Mouse (Mus musculus): ENCODE measurements at regions not wholly inside any gene's neighbourhood (a gene's known extent, or its start where the extent isn't known, plus 50 kb on each side); places are given as distances from the start of the nearest gene placed in this dataset.
A peak's percentile ranks its signal among the peaks of the same experiment; 100 is the strongest.

- peaks cover 5% of the 10 kb centered on the region; the same call in 1 of the 2 replicates for H3K4me1 ChIP-seq (replicated peaks)
- H3K36me3 ChIP-seq: no peaks in the 10 kb centered on the region
- no peaks in the 10 kb centered on the region for H3K9me3 ChIP-seq
- no peak overlapping the region for H3K4me2 ChIP-seq (replicated peaks)
- WGBS: 18% methylated on average over 6 of the region's 6 CpGs
- peak overlapping the region; percentile 61 for H3K27ac ChIP-seq
- H3K27me3 ChIP-seq (replicated peaks): no peaks in the 10 kb centered on the region
- no peak overlapping the region for H3K9ac ChIP-seq
- no peak overlapping the region for H3K4me3 ChIP-seq (replicated peaks)
- ATAC-seq: peak; percentile 73; the same call in 1 of the 2 replicates
Observed at GRCm38 (mm10) chr13:31276005-31276644, 279.8 kb upstream of the Foxq1 start.

- H3K9me3 ChIP-seq: no peaks in the 10 kb centered on the region
- H3K4me3 ChIP-seq (replicated peaks): no peak overlapping the region
- H3K4me1 ChIP-seq (replicated peaks): no peaks in the 10 kb centered on the region
- no peaks in the 10 kb centered on the region for H3K36me3 ChIP-seq
- ATAC-seq: no peak
- H3K9ac ChIP-seq: no peak overlapping the region
- no peak overlapping the region for H3K27ac ChIP-seq
- H3K27me3 ChIP-seq (replicated peaks): no peaks in the 10 kb centered on the region
- WGBS: 88% methylated on average over 7 of the region's 7 CpGs
- H3K4me2 ChIP-seq (replicated peaks): no peak overlapping the region
Observed at GRCm38 (mm10) chr13:31290630-31291029, 265.3 kb upstream of the Foxq1 start.

- Histone ChIP-seq H3K4me2 (replicated peaks) (no peak overlapping the region), H3K9ac (no peak overlapping the region), H3K4me1 (replicated peaks) (no peaks in the 10 kb centered on the region), H3K36me3 (no peaks in the 10 kb centered on the region), H3K9me3 (no peaks in the 10 kb centered on the region), H3K27ac (no peak overlapping the region), H3K27me3 (replicated peaks) (no peaks in the 10 kb centered on the region), H3K4me3 (replicated peaks) (no peak overlapping the region)
- WGBS: 89% methylated on average over 13 of the region's 13 CpGs
- 0 out of 2 replicates have a peak, but pooled peaks have one; percentile 41 for ATAC-seq
Observed at GRCm38 (mm10) chr13:31292584-31293387, 263.1 kb upstream of the Foxq1 start.

GRCm38 (mm10) chr13:31294011-31294410 lies 261.9 kb upstream of the Foxq1 start:
- no peaks in the 10 kb centered on the region for H3K4me1 ChIP-seq (replicated peaks)
- no peaks in the 10 kb centered on the region for H3K36me3 ChIP-seq
- WGBS: 77% methylated on average over 7 of the region's 7 CpGs
- no peak overlapping the region for H3K27ac ChIP-seq
- no peak for ATAC-seq
- H3K27me3 ChIP-seq (replicated peaks): no peaks in the 10 kb centered on the region
- no peak overlapping the region for H3K4me2 ChIP-seq (replicated peaks)
- no peaks in the 10 kb centered on the region for H3K9me3 ChIP-seq
- no peak overlapping the region for H3K4me3 ChIP-seq (replicated peaks)
- H3K9ac ChIP-seq: no peak overlapping the region

GRCm38 (mm10) chr13:31303194-31303593 lies 252.7 kb upstream of the Foxq1 start:
- Histone ChIP-seq H3K9ac (no peak overlapping the region), H3K36me3 (no peaks in the 10 kb centered on the region), H3K4me2 (replicated peaks) (no peak overlapping the region), H3K9me3 (no peaks in the 10 kb centered on the region), H3K27me3 (replicated peaks) (no peaks in the 10 kb centered on the region), H3K27ac (no peak overlapping the region), H3K4me1 (replicated peaks) (no peaks in the 10 kb centered on the region), H3K4me3 (replicated peaks) (no peak overlapping the region)
- WGBS: 47% methylated on average over 5 of the region's 5 CpGs
- no peak for ATAC-seq

- no peaks in the 10 kb centered on the region for H3K36me3 ChIP-seq
- H3K9ac ChIP-seq: no peak overlapping the region
- WGBS: 84% methylated on average over 5 of the region's 5 CpGs
- no peaks in the 10 kb centered on the region for H3K27me3 ChIP-seq (replicated peaks)
- H3K27ac ChIP-seq: no peak overlapping the region
- no peak for ATAC-seq
- no peak overlapping the region for H3K4me2 ChIP-seq (replicated peaks)
- no peaks in the 10 kb centered on the region for H3K9me3 ChIP-seq
- H3K4me1 ChIP-seq (replicated peaks): no peaks in the 10 kb centered on the region; the same call in 1 of the 2 replicates
- H3K4me3 ChIP-seq (replicated peaks): no peak overlapping the region
Observed at GRCm38 (mm10) chr13:31304286-31304865, 251.6 kb upstream of the Foxq1 start.

GRCm38 (mm10) chr13:31309083-31309621 lies 246.8 kb upstream of the Foxq1 start:
- H3K9ac ChIP-seq: no peak overlapping the region
- peak; percentile 53 for ATAC-seq
- 29% methylated on average over 6 of the region's 6 CpGs for WGBS
- H3K4me2 ChIP-seq (replicated peaks): no peak overlapping the region
- H3K36me3 ChIP-seq: no peaks in the 10 kb centered on the region
- no peak overlapping the region for H3K27ac ChIP-seq
- no peaks in the 10 kb centered on the region for H3K9me3 ChIP-seq
- no peaks in the 10 kb centered on the region for H3K27me3 ChIP-seq (replicated peaks)
- no peaks in the 10 kb centered on the region; the same call in 1 of the 2 replicates for H3K4me1 ChIP-seq (replicated peaks)
- no peak overlapping the region for H3K4me3 ChIP-seq (replicated peaks)

GRCm38 (mm10) chr13:31312772-31313171 lies 243.2 kb upstream of the Foxq1 start:
- Histone ChIP-seq H3K27ac (no peak overlapping the region), H3K27me3 (replicated peaks) (no peaks in the 10 kb centered on the region), H3K9me3 (no peaks in the 10 kb centered on the region), H3K4me3 (replicated peaks) (no peak overlapping the region), H3K4me1 (replicated peaks) (no peaks in the 10 kb centered on the region; the same call in 1 of the 2 replicates), H3K4me2 (replicated peaks) (no peak overlapping the region), H3K9ac (no peak overlapping the region), H3K36me3 (no peaks in the 10 kb centered on the region)
- no peak for ATAC-seq
- WGBS: 68% methylated on average over 7 of the region's 7 CpGs

GRCm38 (mm10) chr13:31313821-31314220 lies 242.1 kb upstream of the Foxq1 start:
- Histone ChIP-seq H3K27me3 (replicated peaks) (no peaks in the 10 kb centered on the region), H3K27ac (no peak overlapping the region), H3K9me3 (no peaks in the 10 kb centered on the region), H3K4me2 (replicated peaks) (no peak overlapping the region), H3K36me3 (no peaks in the 10 kb centered on the region), H3K4me3 (replicated peaks) (no peak overlapping the region), H3K4me1 (replicated peaks) (no peaks in the 10 kb centered on the region; the same call in 1 of the 2 replicates), H3K9ac (no peak overlapping the region)
- no peak for ATAC-seq
- 72% methylated on average over 5 of the region's 5 CpGs for WGBS

- H3K36me3 ChIP-seq: no peaks in the 10 kb centered on the region
- no peak overlapping the region for H3K9ac ChIP-seq
- no peaks in the 10 kb centered on the region for H3K4me1 ChIP-seq (replicated peaks)
- H3K27me3 ChIP-seq (replicated peaks): peaks cover 2% of the 10 kb centered on the region; the same call in 1 of the 2 replicates
- WGBS: 63% methylated on average over 8 of the region's 8 CpGs
- ATAC-seq: peak; percentile 93
- no peak overlapping the region for H3K4me3 ChIP-seq (replicated peaks)
- no peak overlapping the region for H3K27ac ChIP-seq
- H3K4me2 ChIP-seq (replicated peaks): no peak overlapping the region
- H3K9me3 ChIP-seq: no peaks in the 10 kb centered on the region
Observed at GRCm38 (mm10) chr13:31317066-31317465, 238.9 kb upstream of the Foxq1 start.

- WGBS: 96% methylated on average over 2 of the region's 2 CpGs
- no peak for ATAC-seq
- peaks cover 2% of the 10 kb centered on the region; the same call in 1 of the 2 replicates for H3K27me3 ChIP-seq (replicated peaks)
Observed at GRCm38 (mm10) chr13:31318008-31318407, 237.9 kb upstream of the Foxq1 start.

GRCm38 (mm10) chr13:31321411-31321810 lies 234.5 kb upstream of the Foxq1 start:
- H3K27me3 ChIP-seq (replicated peaks): peaks cover 2% of the 10 kb centered on the region
- 47% methylated on average over 2 of the region's 2 CpGs for WGBS
- H3K9ac ChIP-seq: no peak overlapping the region
- no peak overlapping the region for H3K4me3 ChIP-seq (replicated peaks)
- no peaks in the 10 kb centered on the region for H3K9me3 ChIP-seq
- no peak overlapping the region for H3K4me2 ChIP-seq (replicated peaks)
- H3K27ac ChIP-seq: no peak overlapping the region
- peaks cover under 1% of the 10 kb centered on the region; the same call in 1 of the 2 replicates for H3K4me1 ChIP-seq (replicated peaks)
- H3K36me3 ChIP-seq: no peaks in the 10 kb centered on the region
- ATAC-seq: no peak

More at GRCm38 (mm10) chr13:31318008-31318407, 237.9 kb upstream of the Foxq1 start:
- Histone ChIP-seq H3K4me2 (replicated peaks) (no peak overlapping the region), H3K9ac (no peak overlapping the region), H3K9me3 (no peaks in the 10 kb centered on the region), H3K36me3 (no peaks in the 10 kb centered on the region), H3K27ac (no peak overlapping the region), H3K4me1 (replicated peaks) (no peaks in the 10 kb centered on the region), H3K4me3 (replicated peaks) (no peak overlapping the region)

Measured in intestine, embryonic 15.5 days (tissue).